Mouse (Mus musculus): ENCODE measurements around the gene Ccdc57. TPM values are rescaled to one million over a fixed set of nuclear protein-coding genes. Genes with fewer than 3 reads are reported as not detected.

Ccdc57 gene
- total RNA-seq, 2 experiments from 2014 or later, result 4.5 to 6.4 TPM

GRCm38 (mm10) chr11:120905430-120905873 is 27.2 kb downstream of the Ccdc57 start:
- ATAC-seq (replicated peaks; ENCODE audit: poor library complexity), result peak; percentile 89

GRCm38 (mm10) chr11:120904561-120904960 is 28.1 kb downstream of the Ccdc57 start:
- no peak for ATAC-seq (replicated peaks; ENCODE audit: poor library complexity)

DNA sequence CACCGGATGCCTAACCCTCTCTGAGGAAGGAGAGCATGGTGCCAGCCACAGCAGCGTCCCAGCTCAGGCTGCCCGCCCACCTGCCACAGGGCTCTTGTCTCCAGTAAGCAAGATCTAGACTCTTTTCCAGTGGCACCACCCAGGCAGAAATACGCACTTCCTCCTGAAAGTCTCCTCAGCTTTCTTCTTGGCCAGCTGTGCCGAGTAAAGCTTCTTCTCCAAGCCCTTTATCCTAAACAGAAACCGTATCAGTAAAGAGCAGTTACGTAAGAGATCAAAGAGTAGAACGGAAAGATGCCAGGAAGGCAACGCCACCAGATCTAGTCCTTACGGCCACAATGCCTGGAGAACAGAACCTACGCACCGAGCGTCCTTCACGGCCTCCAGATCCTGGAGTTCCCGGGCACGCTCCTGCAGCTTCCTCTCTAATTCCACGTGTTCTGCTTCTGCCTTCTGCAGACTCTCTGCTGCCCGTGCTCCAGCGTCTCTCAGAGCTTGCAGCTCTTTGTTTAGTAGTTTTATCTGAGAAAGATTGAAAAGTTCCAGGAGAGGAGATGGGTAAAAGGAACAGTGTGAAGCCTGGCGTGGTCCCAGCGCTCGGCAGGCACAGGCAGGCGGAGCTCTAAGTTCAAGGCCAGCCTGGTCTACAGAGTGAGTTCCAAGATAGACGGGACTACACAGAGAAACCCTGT is 29.4 kb downstream of the Ccdc57 start:
- ATAC-seq (replicated peaks; ENCODE audit: poor library complexity), result no peak

DNA sequence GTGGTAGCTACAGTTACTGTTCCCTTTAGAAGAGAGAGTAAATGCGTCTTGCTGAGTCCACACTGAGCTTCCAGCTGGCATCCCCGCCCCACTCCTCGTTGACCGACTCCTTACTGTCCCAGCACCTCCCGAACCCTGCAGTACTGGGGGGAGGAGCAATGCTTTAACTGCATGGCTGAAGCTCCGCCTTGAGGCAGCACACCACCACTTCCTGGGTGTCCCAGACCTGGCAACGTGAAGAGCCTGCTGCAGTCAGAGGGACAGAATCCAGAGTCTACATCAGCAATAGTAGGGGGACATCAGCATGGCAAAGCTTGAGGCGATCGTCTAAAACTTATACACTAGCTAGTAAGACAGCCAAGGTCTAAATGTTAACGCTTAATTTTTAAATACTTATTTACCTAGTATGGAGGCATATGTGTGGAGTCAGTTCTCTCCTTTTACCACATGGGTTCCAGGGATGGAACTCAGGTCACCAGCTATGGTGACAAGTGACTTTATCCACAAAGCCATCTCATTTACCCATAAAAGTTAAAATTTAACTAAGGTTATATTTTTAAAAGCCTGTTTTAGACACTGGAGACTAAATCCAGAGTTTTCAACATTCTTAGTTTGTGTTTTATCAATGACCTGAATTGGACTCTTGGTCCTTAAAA is 30.1 kb downstream of the Ccdc57 start:
- peak; percentile 26; the same call in 1 of the 2 replicates for ATAC-seq (replicated peaks; ENCODE audit: poor library complexity)

- ATAC-seq (replicated peaks; ENCODE audit: poor library complexity), result no peak
Observed at GRCm38 (mm10) chr11:120901729-120902486, 30.8 kb downstream of the Ccdc57 start.

DNA sequence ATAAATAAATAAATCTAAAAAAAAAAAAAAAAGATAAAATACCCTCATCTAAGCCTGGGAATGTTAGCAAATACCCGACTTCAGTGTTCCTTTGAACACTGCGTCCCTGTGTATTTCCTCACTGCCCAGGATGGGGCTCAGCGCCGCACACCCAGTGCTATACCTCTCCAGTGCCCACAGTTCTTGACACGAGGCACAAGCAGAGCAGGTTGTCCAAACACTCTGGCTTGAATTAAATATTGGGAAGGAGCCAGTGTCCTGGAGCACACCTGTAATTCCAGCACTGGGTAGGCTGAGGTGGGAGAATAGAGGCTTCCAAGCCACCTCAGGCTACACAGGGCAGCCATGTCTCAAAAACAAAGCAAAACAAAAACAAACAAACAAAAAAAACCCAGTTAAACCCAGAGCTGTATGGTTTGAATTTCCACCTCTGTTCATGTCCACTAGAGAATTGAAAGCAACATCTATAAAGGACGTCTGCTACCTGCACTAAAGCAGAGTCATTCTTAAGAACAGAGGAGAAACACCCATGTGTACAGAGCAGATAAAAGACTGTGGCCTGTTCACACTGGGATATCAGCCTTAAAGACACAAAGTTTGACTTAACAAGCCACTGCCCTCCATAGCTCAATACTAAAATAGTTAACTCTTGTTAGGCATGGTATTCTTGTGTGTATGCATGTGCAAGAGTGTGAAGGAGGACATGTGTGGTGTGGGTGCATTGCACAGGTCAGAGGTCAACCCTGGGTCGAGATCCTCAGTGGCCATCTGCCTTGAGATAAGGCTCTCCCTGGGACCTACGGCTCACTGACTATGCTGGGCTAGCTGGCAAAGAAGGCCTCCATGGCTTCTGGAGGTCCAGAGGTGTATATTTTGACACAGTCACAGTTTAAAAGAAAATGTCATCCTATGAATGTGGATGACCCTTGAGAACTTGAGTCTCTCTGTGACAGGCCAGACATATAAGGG is 32.1 kb downstream of the Ccdc57 start:
- peak; percentile 68 for ATAC-seq (replicated peaks; ENCODE audit: poor library complexity)

DNA sequence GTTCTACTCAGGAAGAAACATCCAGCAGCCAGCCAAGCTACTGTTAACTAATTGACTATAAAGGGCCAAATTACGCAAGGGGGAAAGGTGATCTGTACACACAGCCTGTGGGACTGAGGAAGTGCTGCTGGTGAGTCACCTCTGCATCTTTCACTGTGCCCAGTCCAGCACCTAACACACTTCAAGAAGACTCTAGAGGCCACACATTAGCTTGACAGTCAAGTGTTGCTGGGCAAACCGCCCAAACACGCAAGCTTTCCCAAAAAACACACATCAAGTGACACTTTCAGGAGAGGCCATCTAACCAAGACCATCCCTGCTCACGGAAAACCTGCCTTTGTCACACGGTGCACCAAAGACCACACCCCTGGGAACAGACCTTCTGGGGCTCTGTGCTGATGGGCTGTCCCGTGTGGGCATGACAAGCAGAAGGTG is 34.5 kb downstream of the Ccdc57 start:
- peak; percentile 49 for ATAC-seq (replicated peaks; ENCODE audit: poor library complexity)

DNA sequence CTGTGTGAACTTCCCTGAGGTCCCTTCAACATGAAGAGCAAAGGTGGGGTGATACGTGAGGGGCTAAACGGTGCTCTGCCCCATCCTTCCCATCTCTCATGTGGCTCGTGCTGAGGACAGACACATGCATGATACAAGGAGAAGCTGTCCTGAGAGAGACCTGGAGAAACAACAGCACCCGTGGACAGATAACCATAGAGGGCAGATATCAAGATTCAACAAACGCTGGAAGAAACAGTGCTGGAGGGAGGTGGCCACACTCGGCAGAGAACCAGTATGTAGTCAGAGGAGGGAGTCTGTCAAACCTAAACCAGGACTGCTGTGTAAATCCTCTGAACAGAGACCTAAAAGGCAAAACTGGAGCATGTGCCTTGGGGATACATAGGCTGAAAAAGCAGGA is 37.2 kb downstream of the Ccdc57 start:
- ATAC-seq (replicated peaks; ENCODE audit: poor library complexity), result 0 out of 2 replicates have a peak, but pooled peaks have one; percentile 29

DNA sequence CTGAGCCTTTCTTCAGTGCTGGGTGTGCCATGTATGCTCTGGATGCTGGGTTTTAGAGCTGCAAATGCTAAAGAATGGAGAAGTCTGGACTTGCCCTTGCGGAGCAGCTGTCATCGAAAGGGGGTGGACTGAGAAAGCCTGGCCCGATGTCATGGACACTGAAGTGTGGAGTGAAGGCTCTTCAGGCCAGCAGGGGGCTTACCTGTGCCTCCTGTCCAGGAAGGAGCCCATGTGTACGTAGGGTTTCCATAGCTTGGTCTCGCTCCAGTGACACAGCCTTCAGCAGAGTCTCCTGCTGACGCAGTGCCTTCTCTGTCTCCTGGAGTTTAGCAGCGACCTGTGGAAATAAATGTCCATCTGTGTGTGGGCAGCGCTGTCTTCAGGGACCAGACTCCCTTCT is 38.3 kb downstream of the Ccdc57 start:
- no peak for ATAC-seq (replicated peaks; ENCODE audit: poor library complexity)

GRCm38 (mm10) chr11:120889216-120889615 is 43.5 kb downstream of the Ccdc57 start:
- no peak for ATAC-seq (replicated peaks; ENCODE audit: poor library complexity)

DNA sequence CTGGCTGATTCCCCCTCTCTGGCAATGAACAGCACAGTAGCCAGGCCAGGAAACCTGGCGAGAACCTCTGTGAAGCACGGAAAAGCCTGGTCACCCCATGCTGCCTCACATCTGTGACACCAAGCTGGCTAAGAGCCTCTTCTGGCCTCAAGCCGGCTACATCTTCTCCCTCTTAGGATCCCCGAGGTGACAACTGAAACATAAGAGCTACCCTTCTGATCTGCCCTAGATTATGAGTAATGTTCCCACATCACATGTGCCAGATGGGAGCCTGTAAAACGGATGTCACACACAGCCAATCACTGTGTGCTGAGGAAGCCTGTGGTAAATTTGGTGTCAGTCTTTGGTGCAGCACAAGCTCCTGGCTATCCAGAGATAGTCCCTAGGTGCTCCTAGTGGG is 44.0 kb downstream of the Ccdc57 start:
- ATAC-seq (replicated peaks; ENCODE audit: poor library complexity), result no peak

DNA sequence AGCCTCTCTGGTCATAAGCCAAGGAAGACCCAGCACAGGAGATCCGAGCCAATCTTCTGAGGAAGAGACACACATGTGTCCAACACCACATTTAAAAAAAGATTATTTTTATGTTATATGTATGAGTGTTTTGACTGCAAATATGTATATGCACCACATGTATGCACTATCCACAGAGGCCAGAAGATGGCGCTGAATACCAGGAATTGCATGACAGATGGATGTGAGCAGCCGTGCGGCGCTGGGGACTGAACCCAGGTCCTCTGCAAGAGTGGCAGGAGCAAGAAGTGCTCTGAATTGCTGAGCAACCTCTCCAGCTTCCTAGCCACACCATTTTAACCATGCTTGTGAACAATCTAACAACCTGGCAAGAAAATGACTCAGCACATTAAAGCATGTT is 45.2 kb downstream of the Ccdc57 start:
- ATAC-seq (replicated peaks; ENCODE audit: poor library complexity), result peak; percentile 34; the same call in 1 of the 2 replicates

- ATAC-seq (replicated peaks; ENCODE audit: poor library complexity), result no peak
Observed at GRCm38 (mm10) chr11:120886462-120886861, 46.2 kb downstream of the Ccdc57 start.

DNA sequence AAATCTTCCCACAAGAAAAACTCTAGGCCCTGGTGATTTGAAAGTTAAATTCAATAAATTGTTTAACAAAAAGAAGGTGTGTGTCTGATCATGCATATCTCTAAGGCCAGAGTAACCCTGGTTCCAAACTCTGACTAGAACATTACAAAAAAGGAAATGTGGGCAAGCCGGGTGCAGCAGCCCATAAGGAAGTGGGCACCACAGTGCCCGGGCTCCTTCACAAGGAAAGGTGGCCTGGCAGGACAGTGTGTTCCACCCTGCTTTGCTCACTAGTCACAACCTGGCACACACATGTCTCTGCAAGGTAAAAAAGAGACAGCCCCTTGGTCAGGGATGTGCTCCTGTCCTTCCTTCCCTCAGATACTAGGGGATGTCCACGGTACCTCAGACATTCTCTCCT is 49.1 kb downstream of the Ccdc57 start:
- 0 out of 2 replicates have a peak, but pooled peaks have one; percentile 31 for ATAC-seq (replicated peaks; ENCODE audit: poor library complexity)

GRCm38 (mm10) chr11:120882931-120883330 is 49.7 kb downstream of the Ccdc57 start:
- no peak for ATAC-seq (replicated peaks; ENCODE audit: poor library complexity)

DNA sequence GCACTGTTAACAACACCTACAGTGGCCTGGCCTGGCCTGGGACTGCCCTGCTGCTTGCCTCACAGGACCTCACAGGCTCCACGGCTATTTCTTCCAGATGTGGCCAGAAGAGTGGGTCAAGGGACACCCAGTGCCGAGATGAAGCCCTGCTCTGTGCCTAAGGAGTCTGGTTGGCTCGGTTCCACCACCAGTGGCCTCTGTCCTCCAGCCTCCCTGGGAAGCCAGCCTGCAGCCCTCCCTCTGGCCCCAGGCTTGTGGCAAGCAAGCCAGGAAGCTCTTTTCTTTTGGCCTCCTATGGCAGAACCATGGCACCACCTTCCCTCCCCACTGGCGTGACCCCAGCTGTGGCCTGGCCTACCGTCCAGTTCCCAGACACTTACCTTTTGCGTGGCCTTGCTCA is 59.5 kb downstream of the Ccdc57 start:
- no peak for ATAC-seq (replicated peaks; ENCODE audit: poor library complexity)

DNA sequence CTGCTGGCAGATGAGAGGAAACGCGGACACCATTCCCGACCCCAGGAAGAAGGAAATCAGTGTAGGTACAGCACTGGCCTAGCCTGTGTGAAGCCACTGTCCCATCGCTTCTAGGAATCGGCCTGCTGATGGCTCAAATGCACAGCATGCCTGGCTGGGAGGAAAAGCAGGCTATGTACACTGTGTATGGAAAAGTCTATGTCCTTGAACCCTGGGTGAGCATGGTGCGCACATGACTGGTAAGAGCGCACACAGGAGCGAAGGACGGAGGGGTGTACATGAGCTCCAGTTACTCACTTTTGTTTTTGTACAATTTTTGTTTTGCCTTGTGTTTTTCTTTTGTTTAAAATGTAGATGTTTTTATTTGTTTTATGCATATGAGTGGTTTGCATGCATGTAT is 61.2 kb downstream of the Ccdc57 start:
- no peak for ATAC-seq (replicated peaks; ENCODE audit: poor library complexity)

DNA sequence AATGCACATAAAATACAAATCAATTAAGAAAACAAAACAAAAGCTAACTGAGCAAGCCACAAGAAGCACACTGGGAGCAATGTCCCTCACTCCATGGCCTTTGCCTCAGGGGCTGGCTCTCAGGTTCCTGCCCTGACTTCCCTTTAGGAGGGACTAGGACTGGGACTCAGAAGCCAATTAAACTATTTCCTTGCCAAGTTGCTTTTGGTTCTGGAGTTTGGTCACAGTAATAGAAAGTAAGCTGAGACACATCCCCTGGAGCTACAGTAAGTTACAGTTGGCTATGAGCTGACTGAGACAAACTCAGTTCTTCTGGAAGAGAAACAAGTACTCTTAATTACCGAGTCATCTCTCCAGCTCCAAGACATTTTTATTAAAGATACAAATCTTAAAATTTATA is 66.9 kb downstream of the Ccdc57 start:
- ATAC-seq (replicated peaks; ENCODE audit: poor library complexity), result no peak

DNA sequence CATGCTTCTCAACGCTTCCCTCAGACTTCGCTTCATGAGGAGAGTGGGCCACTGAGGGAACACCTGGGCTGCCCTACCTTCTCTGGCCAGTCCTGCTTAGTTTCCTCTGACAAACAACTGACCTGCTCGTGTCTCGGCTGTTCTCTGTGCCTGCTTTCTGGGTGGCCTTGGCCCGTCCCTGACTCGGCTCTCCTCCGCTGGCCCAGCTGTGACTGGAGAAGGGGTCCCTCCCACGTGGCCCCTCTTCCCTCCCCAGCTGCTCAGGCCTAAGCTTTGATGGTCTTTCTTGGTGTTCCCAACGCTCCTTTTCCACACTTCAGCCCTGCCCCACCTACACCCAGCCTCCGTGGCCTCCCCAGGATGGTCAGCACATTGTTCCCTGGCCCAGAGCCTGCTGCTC is 69.9 kb downstream of the Ccdc57 start:
- no peak for ATAC-seq (replicated peaks; ENCODE audit: poor library complexity)

GRCm38 (mm10) chr11:120855938-120856337 is 76.7 kb downstream of the Ccdc57 start:
- ATAC-seq (replicated peaks; ENCODE audit: poor library complexity), result peak; percentile 45

Data from megakaryocyte progenitor cell, adult 5-6 weeks (primary cell).